ENCODE assay signal across 8 mouse cellular contexts in the genomic region with DNA sequence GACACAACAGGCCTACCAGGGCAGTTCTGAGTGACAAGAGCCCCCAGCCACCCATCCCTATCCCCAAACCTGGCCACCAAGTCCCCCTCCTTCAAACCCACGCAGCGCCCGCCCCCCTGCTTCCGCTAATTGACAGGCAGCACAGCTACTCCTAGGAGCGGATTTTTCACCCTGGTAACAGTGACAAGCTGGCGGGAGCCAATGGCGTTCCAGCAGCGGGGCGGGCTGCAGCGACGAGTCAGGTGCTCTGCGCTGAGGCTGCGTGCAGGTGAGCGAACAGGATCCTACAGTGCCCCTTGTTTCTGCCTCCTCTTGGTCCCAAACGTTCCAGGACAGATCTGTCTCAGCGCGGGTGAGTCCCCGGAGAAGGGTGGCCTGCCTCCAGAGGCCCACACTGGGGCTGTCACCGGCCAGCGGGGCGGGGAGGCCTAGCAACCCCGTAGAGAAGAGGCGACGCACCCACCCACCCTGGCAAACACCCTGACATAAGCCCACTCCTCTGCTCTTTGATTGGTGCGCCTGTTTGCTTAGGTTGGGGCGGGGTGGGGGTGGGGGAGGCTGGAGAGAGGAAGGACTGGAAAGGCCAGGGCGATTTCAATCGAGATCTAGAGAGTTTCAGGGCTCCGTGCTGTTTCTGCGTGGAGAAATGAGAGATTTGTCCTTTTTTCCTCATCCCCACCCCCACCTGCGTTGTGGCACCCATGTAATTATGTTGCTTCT. TPM values are rescaled to one million over a fixed set of nuclear protein-coding genes. Genes with fewer than 3 reads are reported as not detected.
DNase-seq lines count a peak whose midpoint lies in the region; ATAC-seq and TF ChIP-seq lines count a peak whose summit lies in the region.

A gene (plus strand): TSS at position 183 of the 720 bp plus-strand sequence.

- no peak for TF ChIP-seq EP300 in lung, postnatal 0 days (IDR thresholded peaks at IDR 0.05)

- H3K4me2 ChIP-seq in hindbrain, embryonic 11.5 days (replicated peaks; ENCODE audit: low read depth, low read length), result peak within 1 kb of the TSS; percentile 84
- peak within 1 kb of the TSS; percentile 96 for H3K4me2 ChIP-seq in lung, postnatal 0 days (replicated peaks; ENCODE audit: low read depth, low read length)

- WGBS in hindbrain, embryonic 11.5 days, result under 1% methylated on average over 31 of the region's 31 CpGs
- 1% methylated on average over 31 of the region's 31 CpGs for WGBS in lung, postnatal 0 days

- peak within 1 kb of the TSS; percentile 64 for H3K4me3 ChIP-seq in hindbrain, embryonic 11.5 days (ENCODE audit: low read depth, low read length)
- H3K4me3 ChIP-seq in lung, postnatal 0 days (ENCODE audit: low read depth, low read length), result peak within 1 kb of the TSS; percentile 61

- 0 out of 2 replicates have a peak within 1 kb of the TSS, but pooled peaks have one; percentile 44 for H3K27ac ChIP-seq in hindbrain, embryonic 11.5 days (ENCODE audit: low read depth, low read length)
- peak within 1 kb of the TSS; percentile 74 for H3K27ac ChIP-seq in lung, postnatal 0 days (ENCODE audit: low read length)

- no peaks in the 10 kb centered on the region for H3K4me1 ChIP-seq in hindbrain, embryonic 11.5 days (replicated peaks; ENCODE audit: control insufficient read depth, insufficient read depth, low read length)
- H3K4me1 ChIP-seq in lung, postnatal 0 days (ENCODE audit: insufficient read depth, low read depth, low read length), result no peaks in the 10 kb centered on the region

- H3K9ac ChIP-seq in hindbrain, embryonic 11.5 days (ENCODE audit: low read depth, low read length), result peak within 1 kb of the TSS; percentile 69
- H3K9ac ChIP-seq in lung, postnatal 0 days (replicated peaks; ENCODE audit: low read depth), result peak within 1 kb of the TSS; percentile 48

- peak; percentile 67 for DNase-seq in NIH3T3 (ENCODE audit: low read depth)
- peak; percentile 95 to 96 for DNase-seq in cerebellum, postnatal 10 days
- peak; percentile 86 to 89 for DNase-seq in frontal cortex, postnatal 10 days (ENCODE audit: low spot score in 2 of 2)
- peak; percentile 79 for DNase-seq in hindbrain, embryonic 11.5 days (ENCODE audit: low spot score)
- peak; percentile 83 to 89 for DNase-seq in layer of hippocampus, postnatal 10 days (ENCODE audit: low spot score in 2 of 2)
- DNase-seq in lung, postnatal 0 days (ENCODE audit: low spot score), result peak; percentile 90
- DNase-seq in ovary, postnatal 36 days (ENCODE audit: low spot score), result peak; percentile 77
- peak; percentile 89 for DNase-seq in thymus, postnatal 14 days

- H3K27me3 ChIP-seq in hindbrain, embryonic 11.5 days (ENCODE audit: control insufficient read depth, insufficient read depth, low read length), result no peaks in the 10 kb centered on the region
- H3K27me3 ChIP-seq in lung, postnatal 0 days (replicated peaks; ENCODE audit: insufficient read depth, low read length), result no peaks in the 10 kb centered on the region

- H3K36me3 ChIP-seq in hindbrain, embryonic 11.5 days (ENCODE audit: control insufficient read depth, insufficient read depth, low read length), result no peaks in the 10 kb centered on the region
- no peaks in the 10 kb centered on the region for H3K36me3 ChIP-seq in lung, postnatal 0 days (ENCODE audit: insufficient read depth, low read length)

- peak; percentile 96 for ATAC-seq in hindbrain, embryonic 11.5 days (ENCODE audit: low FRiP score)
- ATAC-seq in lung, postnatal 0 days, result peak; percentile 98

- H3K9me3 ChIP-seq in hindbrain, embryonic 11.5 days (ENCODE audit: control insufficient read depth, low read length), result no peaks in the 10 kb centered on the region
- no peaks in the 10 kb centered on the region for H3K9me3 ChIP-seq in lung, postnatal 0 days (ENCODE audit: low read length)

- TF ChIP-seq CTCF in lung, postnatal 0 days (IDR thresholded peaks at IDR 0.05), result no peak; the same call in 1 of the 2 replicates

RNA-seq across cellular contexts. Expression of the gene that starts here (rescaled TPM):
- polyA plus RNA-seq in hindbrain, embryonic 11.5 days (2014; fragmentation: Nextera tagmentation; extraction: Ambion mirVana), result 14.8 and 16.6 TPM in 2 replicates
- total RNA-seq in layer of hippocampus, postnatal 10 days (2021), result 10 to 100 TPM; 98.0 to 99.3 TPM
- polyA plus RNA-seq in lung, postnatal 0 days (2015; fragmentation: Nextera tagmentation; extraction: Ambion mirVana), result 15.3 and 19.4 TPM in 2 replicates

Comparison
In these comparisons a context has a peak if more than half of its experiments do, and no peak if none do; other contexts are left out.
1. Peak in every context shown above with its lines: DNase-seq, ATAC-seq, H3K4me3 ChIP-seq and H3K27ac ChIP-seq.